Mouse (Mus musculus): ENCODE measurements around the gene Tulp2. TPM values are rescaled to one million over a fixed set of nuclear protein-coding genes. Genes with fewer than 3 reads are reported as not detected.

Tulp2 gene
- polyA plus RNA-seq, 1 experiment from 2014 or later, result 0.22 TPM

DNA sequence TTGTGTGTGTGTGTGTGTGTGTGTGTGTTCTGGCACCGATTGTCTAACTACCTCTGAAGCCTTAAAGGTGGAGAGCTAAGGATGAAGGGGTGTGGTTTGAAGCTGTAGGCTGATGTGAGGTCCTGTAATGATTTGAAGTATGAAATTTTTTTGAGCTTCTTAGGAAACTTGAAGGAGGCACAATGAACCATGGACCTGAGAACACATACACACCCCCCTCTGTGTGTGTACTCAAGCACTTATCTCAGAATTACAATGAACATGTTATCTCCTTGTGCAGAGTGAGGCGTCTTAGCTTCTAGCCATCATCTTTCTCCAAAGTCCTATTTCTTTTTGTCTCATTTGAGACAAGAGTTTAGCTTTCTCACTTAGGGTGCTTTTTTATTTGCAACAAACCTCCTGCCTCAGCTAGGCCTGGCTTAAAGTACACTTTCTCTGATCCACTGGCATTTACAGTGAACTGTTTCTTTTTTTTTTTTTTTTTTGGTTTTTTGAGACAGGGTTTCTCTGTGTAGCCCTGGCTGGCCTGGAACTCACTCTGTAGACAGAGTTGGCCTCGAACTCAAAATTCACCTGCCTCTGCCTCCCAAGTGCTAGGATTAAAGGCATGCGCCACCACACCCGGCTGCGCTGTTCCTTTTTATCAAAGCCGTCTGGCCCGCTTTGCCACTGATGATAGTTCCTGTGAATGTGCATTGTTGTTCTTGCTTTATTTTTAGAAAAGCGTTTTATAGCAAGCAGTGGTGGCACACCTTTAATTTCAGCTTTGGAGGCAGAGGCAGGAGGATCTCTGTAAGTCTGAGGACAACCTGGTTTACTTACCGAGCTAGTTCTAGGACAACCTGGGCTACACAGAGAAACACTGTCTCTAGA is 87.2 kb downstream of the Tulp2 start:
- peak overlapping the region; percentile 51; the same call in 1 of the 2 replicates for H3K27ac ChIP-seq
- peaks cover 30% of the 10 kb centered on the region for H3K4me1 ChIP-seq
- 78% methylated on average over 10 of the region's 10 CpGs for WGBS
- H3K9me3 ChIP-seq (replicated peaks), result no peaks in the 10 kb centered on the region
- H3K4me3 ChIP-seq, result peak overlapping the region; percentile 48
- H3K36me3 ChIP-seq (ENCODE audit: poor library complexity, severe bottlenecking), result no peaks in the 10 kb centered on the region
- ATAC-seq, result no peak
- H3K27me3 ChIP-seq, result 0 out of 2 replicates have a peak, but pooled peaks cover 3% of the 10 kb centered on the region
- H3K4me2 ChIP-seq, result peak overlapping the region; percentile 81
- peak overlapping the region; percentile 32 for H3K9ac ChIP-seq

DNA sequence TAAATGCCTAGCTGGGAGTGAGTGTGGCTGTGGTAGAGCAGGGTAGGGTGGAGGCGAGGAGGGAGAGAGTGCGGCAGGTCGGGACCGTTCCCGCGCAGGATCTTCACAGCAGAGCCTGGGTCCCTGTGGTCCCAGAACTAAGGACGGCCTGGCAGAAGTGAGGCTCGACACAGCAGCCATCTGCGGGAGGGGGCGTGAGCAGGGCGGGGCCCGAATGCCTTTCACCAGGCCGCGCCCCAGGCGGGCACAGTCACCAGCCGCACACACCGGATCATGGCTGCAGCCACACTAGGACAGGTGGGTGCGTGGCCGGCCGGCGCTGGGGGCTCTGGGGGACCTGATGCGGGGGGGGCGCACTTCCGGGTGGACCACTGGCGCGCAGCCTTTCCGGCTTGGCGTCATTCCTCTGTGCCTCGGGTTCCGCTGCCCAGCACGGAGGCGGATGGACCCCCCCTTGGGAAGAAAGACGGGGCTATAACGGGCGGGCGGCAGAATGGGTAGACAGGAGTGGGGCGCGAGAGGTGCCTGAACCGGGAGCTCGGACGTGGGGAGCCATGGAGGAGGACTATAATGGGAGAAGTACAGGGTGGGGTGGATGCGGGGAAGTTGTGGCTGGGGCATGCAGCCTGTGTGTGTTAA is 88.5 kb downstream of the Tulp2 start, which contains the start of gene Bcat2:
Gene Bcat2, plus strand, starts transcription at position 51 of the 639 bp plus-strand sequence.
- Histone ChIP-seq H3K36me3 (ENCODE audit: poor library complexity, severe bottlenecking) (no peaks in the 10 kb centered on the region), H3K4me1 (peaks cover 30% of the 10 kb centered on the region), H3K4me3 (peak within 1 kb of the TSS; percentile 67), H3K4me2 (peak within 1 kb of the TSS; percentile 77), H3K9ac (peak within 1 kb of the TSS; percentile 89), H3K9me3 (replicated peaks) (no peaks in the 10 kb centered on the region), H3K27ac (peak within 1 kb of the TSS; percentile 88), H3K27me3 (0 out of 2 replicates have a peak, but pooled peaks cover 3% of the 10 kb centered on the region)
- peak; percentile 75 for ATAC-seq
- under 1% methylated on average over 37 of the region's 42 CpGs for WGBS

DNA sequence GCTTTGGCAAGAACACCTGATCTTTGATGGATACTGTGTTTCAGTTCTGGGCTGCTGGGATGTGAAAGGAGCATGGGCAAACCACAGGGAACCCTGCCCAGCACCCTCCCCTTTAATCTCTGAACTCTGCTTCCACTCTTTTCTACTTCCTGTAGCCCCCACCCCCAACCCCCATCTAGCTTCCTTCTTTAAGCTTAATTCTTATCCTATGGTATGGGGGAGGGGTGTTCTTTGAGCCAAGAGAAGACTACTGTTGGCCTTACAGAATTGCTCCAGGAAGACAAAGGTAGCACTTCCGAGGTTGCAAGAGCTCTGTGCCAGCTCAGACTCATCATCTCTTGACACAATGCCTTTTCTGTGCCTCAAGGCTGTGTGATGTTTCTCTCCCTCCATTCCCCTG is 90.3 kb downstream of the Tulp2 start:
- Histone ChIP-seq H3K4me1 (peaks cover 30% of the 10 kb centered on the region), H3K9ac (no peak overlapping the region), H3K9me3 (replicated peaks) (no peaks in the 10 kb centered on the region), H3K4me2 (peak overlapping the region; percentile 77; the same call in 1 of the 2 replicates), H3K4me3 (no peak overlapping the region), H3K27ac (no peak overlapping the region), H3K27me3 (no peaks in the 10 kb centered on the region), H3K36me3 (ENCODE audit: poor library complexity, severe bottlenecking) (peaks cover 14% of the 10 kb centered on the region)
- ATAC-seq, result no peak
- 59% methylated on average over 1 of the region's 1 CpGs for WGBS

Small RNA genes lying within 50 kb of the gene (microRNA-seq; reads per million reads assigned to microRNA genes)
- gene Gm22133, result 0.80 reads per million

Other genes with a start within 250 kb of the Tulp2 start
- gene Cd37, start 242.8 kb upstream of the Tulp2 start, polyA plus RNA-seq (2015; fragmentation: Nextera tagmentation; extraction: Ambion mirVana), result 0.96 and 1.3 TPM in 2 replicates
- gene Slc6a16, start 240.8 kb upstream of the Tulp2 start, polyA plus RNA-seq (2015; fragmentation: Nextera tagmentation; extraction: Ambion mirVana), result 0.11 and 0.23 TPM in 2 replicates
- gene Slc6a21, start 204.4 kb upstream of the Tulp2 start, polyA plus RNA-seq (2015; fragmentation: Nextera tagmentation; extraction: Ambion mirVana), result not detected in 2 replicates
- 5.0 and 6.4 TPM in 2 replicates for gene Trpm4, start 148.1 kb upstream of the Tulp2 start, polyA plus RNA-seq (2015; fragmentation: Nextera tagmentation; extraction: Ambion mirVana)
- gene Hrc, start 146.6 kb upstream of the Tulp2 start, polyA plus RNA-seq (2015; fragmentation: Nextera tagmentation; extraction: Ambion mirVana), result 0.06 TPM in 1 of 2 replicates, not detected in the other
- gene Ppfia3, start 114.9 kb upstream of the Tulp2 start, polyA plus RNA-seq (2015; fragmentation: Nextera tagmentation; extraction: Ambion mirVana), result 12.0 and 12.7 TPM in 2 replicates
- 2.9 and 4.5 TPM in 2 replicates for gene Lin7b, start 111.3 kb upstream of the Tulp2 start, polyA plus RNA-seq (2015; fragmentation: Nextera tagmentation; extraction: Ambion mirVana)
- gene Snrnp70, start 86.1 kb upstream of the Tulp2 start, polyA plus RNA-seq (2015; fragmentation: Nextera tagmentation; extraction: Ambion mirVana), result 250 and 254 TPM in 2 replicates
- gene Kcna7, start 76.2 kb upstream of the Tulp2 start, polyA plus RNA-seq (2015; fragmentation: Nextera tagmentation; extraction: Ambion mirVana), result not detected in 2 replicates
- gene Ntf5, start 68.2 kb upstream of the Tulp2 start, polyA plus RNA-seq (2015; fragmentation: Nextera tagmentation; extraction: Ambion mirVana), result not detected in 2 replicates
- 0.44 and 1.1 TPM in 2 replicates for gene Lhb, start 61.1 kb upstream of the Tulp2 start, polyA plus RNA-seq (2015; fragmentation: Nextera tagmentation; extraction: Ambion mirVana)
- 20.9 and 23.0 TPM in 2 replicates for gene Gys1, start 47.0 kb upstream of the Tulp2 start, polyA plus RNA-seq (2015; fragmentation: Nextera tagmentation; extraction: Ambion mirVana)
- gene Ruvbl2, start 43.8 kb upstream of the Tulp2 start, polyA plus RNA-seq (2015; fragmentation: Nextera tagmentation; extraction: Ambion mirVana), result 153 and 173 TPM in 2 replicates
- gene Ftl1, start 22.0 kb upstream of the Tulp2 start, polyA plus RNA-seq (2015; fragmentation: Nextera tagmentation; extraction: Ambion mirVana), result 6,730 and 6,791 TPM in 2 replicates
- gene Bax, start 15.0 kb upstream of the Tulp2 start, polyA plus RNA-seq (2015; fragmentation: Nextera tagmentation; extraction: Ambion mirVana), result 243 and 272 TPM in 2 replicates
- gene Gm45808, start 4.9 kb downstream of the Tulp2 start, polyA plus RNA-seq (2015; fragmentation: Nextera tagmentation; extraction: Ambion mirVana), result 0.26 TPM in 1 of 2 replicates, not detected in the other
- 2.7 and 3.1 TPM in 2 replicates for gene Dhdh, start 6.9 kb downstream of the Tulp2 start, polyA plus RNA-seq (2015; fragmentation: Nextera tagmentation; extraction: Ambion mirVana)
- 73.2 and 85.4 TPM in 2 replicates for gene Nucb1, start 28.5 kb downstream of the Tulp2 start, polyA plus RNA-seq (2015; fragmentation: Nextera tagmentation; extraction: Ambion mirVana)
- 13.5 and 15.3 TPM in 2 replicates for gene Ppp1r15a, start 44.4 kb downstream of the Tulp2 start, polyA plus RNA-seq (2015; fragmentation: Nextera tagmentation; extraction: Ambion mirVana)
- 0.28 and 0.50 TPM in 2 replicates for gene Plekha4, start 44.5 kb downstream of the Tulp2 start, polyA plus RNA-seq (2015; fragmentation: Nextera tagmentation; extraction: Ambion mirVana)
- 0.14 TPM in 1 of 2 replicates, not detected in the other for gene Hsd17b14, start 73.0 kb downstream of the Tulp2 start, polyA plus RNA-seq (2015; fragmentation: Nextera tagmentation; extraction: Ambion mirVana)
- gene Bcat2, start 88.3 kb downstream of the Tulp2 start, polyA plus RNA-seq (2015; fragmentation: Nextera tagmentation; extraction: Ambion mirVana), result 18.9 and 23.7 TPM in 2 replicates
- 0.19 TPM in 1 of 2 replicates, not detected in the other for gene Fgf21, start 133.6 kb downstream of the Tulp2 start, polyA plus RNA-seq (2015; fragmentation: Nextera tagmentation; extraction: Ambion mirVana)
- gene Fut1, start 135.4 kb downstream of the Tulp2 start, polyA plus RNA-seq (2015; fragmentation: Nextera tagmentation; extraction: Ambion mirVana), result not detected in 2 replicates
- 0.10 TPM in 1 of 2 replicates, not detected in the other for gene Izumo1, start 139.9 kb downstream of the Tulp2 start, polyA plus RNA-seq (2015; fragmentation: Nextera tagmentation; extraction: Ambion mirVana)
- 5.7 TPM in 2 replicates for gene Rasip1, start 145.6 kb downstream of the Tulp2 start, polyA plus RNA-seq (2015; fragmentation: Nextera tagmentation; extraction: Ambion mirVana)
- gene Mamstr, start 158.1 kb downstream of the Tulp2 start, polyA plus RNA-seq (2015; fragmentation: Nextera tagmentation; extraction: Ambion mirVana), result 1.8 and 3.8 TPM in 2 replicates
- gene Fut2, start 184.5 kb downstream of the Tulp2 start, polyA plus RNA-seq (2015; fragmentation: Nextera tagmentation; extraction: Ambion mirVana), result 0.25 TPM in 1 of 2 replicates, not detected in the other
- 0.15 TPM in 1 of 2 replicates, not detected in the other for gene Ntn5, start 202.1 kb downstream of the Tulp2 start, polyA plus RNA-seq (2015; fragmentation: Nextera tagmentation; extraction: Ambion mirVana)
- 0.16 and 0.17 TPM in 2 replicates for gene Sec1, start 212.5 kb downstream of the Tulp2 start, polyA plus RNA-seq (2015; fragmentation: Nextera tagmentation; extraction: Ambion mirVana)
- gene Car11, start 218.0 kb downstream of the Tulp2 start, polyA plus RNA-seq (2015; fragmentation: Nextera tagmentation; extraction: Ambion mirVana), result 14.9 and 19.8 TPM in 2 replicates
- gene Dbp, start 223.2 kb downstream of the Tulp2 start, polyA plus RNA-seq (2015; fragmentation: Nextera tagmentation; extraction: Ambion mirVana), result 2.5 and 3.0 TPM in 2 replicates
- gene Rpl18, start 233.6 kb downstream of the Tulp2 start, polyA plus RNA-seq (2015; fragmentation: Nextera tagmentation; extraction: Ambion mirVana), result 808 and 823 TPM in 2 replicates
- gene Sphk2, start 236.1 kb downstream of the Tulp2 start, polyA plus RNA-seq (2015; fragmentation: Nextera tagmentation; extraction: Ambion mirVana), result 25.3 and 29.7 TPM in 2 replicates
- 1.3 TPM in 2 replicates for gene Fam83e, start 239.3 kb downstream of the Tulp2 start, polyA plus RNA-seq (2015; fragmentation: Nextera tagmentation; extraction: Ambion mirVana)
- gene Spaca4, start 243.9 kb downstream of the Tulp2 start, polyA plus RNA-seq (2015; fragmentation: Nextera tagmentation; extraction: Ambion mirVana), result not detected in 2 replicates

Data from forebrain, embryonic 13.5 days (tissue).